Mouse (Mus musculus): ENCODE measurements at regions not wholly inside any gene's neighbourhood (a gene's known extent, or its start where the extent isn't known, plus 50 kb on each side); places are given as distances from the start of the nearest gene placed in this dataset.

- DNase-seq: no peak
- intact Hi-C loops (cut with DNase I): no loop called here
These were observed 50.2 kb upstream of the Bod1 start for GRCm38 (mm10) chr11:31721908-31722307.

- no peak for DNase-seq
- intact Hi-C loops (cut with DNase I): no loop called here
These were observed 52.8 kb upstream of the Bod1 start for GRCm38 (mm10) chr11:31724506-31724905.

GRCm38 (mm10) chr11:31725936-31726647, 54.4 kb upstream of the Bod1 start:
- intact Hi-C loops (cut with DNase I): no loop called here
- no peak for DNase-seq

- intact Hi-C loops (cut with DNase I): no loop called here
- no peak for DNase-seq
These were observed 55.6 kb upstream of the Bod1 start for GRCm38 (mm10) chr11:31727289-31727688.

- DNase-seq: no peak
- intact Hi-C loops (cut with DNase I): no loop called here
These were observed 58.0 kb upstream of the Bod1 start for GRCm38 (mm10) chr11:31729728-31730127.

GRCm38 (mm10) chr11:31730181-31730580, 58.5 kb upstream of the Bod1 start:
- intact Hi-C loops (cut with DNase I): no loop called here
- peak in 1 of 2 experiments; percentile 43 for DNase-seq

GRCm38 (mm10) chr11:31730680-31731079, 59.0 kb upstream of the Bod1 start:
- intact Hi-C loops (cut with DNase I): no loop called here
- no peak for DNase-seq

GRCm38 (mm10) chr11:31731459-31731858, 59.8 kb upstream of the Bod1 start:
- no peak for DNase-seq
- intact Hi-C loops (cut with DNase I): no loop called here

DNA sequence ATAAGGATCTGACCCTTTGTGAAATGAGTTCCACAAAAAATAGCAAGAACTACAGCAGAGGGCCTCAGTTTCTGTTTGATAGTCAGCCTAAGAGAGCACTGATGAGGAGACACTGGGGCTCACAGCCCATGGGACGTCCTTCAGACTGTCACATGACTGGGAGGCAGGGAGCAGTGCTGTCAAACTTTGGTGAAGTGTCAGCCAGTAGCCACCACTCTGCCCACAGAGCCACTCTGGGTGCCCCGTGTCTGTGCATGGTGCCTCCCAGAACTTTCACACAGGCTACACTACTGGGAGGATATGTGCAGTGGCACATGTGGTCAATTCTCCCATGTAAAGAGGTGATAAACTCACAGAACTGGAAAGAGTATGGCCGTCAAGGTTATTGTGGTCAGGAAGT, 60.7 kb upstream of the Bod1 start:
- intact Hi-C loops (cut with DNase I): no loop called here
- no peak for DNase-seq

- no peak for DNase-seq
- intact Hi-C loops (cut with DNase I): no loop called here
These were observed 61.3 kb upstream of the Bod1 start for GRCm38 (mm10) chr11:31732958-31733357.

GRCm38 (mm10) chr11:31734091-31734490, 62.4 kb upstream of the Bod1 start:
- intact Hi-C loops (cut with DNase I): no loop called here
- no peak for DNase-seq

- no peak for DNase-seq
- intact Hi-C loops (cut with DNase I): no loop called here
These were observed 63.6 kb upstream of the Bod1 start for GRCm38 (mm10) chr11:31735257-31735656.

DNA sequence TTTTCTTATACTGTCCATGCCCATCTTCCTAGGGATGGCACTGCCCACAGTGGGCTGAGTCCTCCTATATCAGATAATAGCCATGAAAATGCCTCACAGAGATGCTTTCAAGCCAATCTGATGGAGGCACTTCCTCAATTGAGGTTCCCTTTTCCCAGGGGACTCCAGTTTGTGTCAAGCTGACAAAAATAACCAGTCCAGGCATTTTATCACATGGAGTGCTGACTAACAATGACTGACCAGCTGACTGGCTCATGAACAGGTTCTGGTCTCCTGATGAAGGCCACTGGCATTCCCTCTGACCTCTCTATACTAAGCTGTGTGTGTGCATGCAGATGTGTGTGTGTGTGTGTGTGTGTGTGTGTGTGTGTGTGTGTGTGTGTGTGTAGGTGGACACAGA, 64.4 kb upstream of the Bod1 start:
- intact Hi-C loops (cut with DNase I): no loop called here
- DNase-seq: no peak

DNA sequence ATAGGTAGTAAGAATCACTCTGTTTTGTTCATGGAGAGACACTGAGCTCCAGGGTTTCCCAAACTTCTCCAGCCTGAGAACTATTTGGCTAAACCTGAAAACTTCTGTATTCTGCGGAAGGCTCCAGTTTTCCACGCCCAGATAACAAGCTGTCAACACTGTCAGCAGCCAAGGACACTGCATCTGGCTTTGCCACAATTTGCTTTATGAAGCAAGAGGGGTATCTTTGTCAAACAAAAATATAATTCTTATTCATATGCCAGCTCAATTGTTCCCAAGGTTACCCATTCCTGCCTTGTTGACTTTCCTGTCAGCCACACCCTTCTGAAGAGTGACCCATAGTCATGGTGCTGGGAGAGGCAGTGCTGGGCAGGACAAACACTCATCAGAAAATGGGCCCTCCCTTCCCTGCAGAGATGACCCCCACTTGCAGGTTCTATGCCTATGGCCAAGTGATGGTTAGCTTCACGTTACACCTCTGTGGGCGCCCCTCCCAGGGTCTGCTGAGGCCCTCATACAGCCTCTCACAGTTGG, 64.9 kb upstream of the Bod1 start:
- intact Hi-C loops (cut with DNase I): no loop called here
- no peak for DNase-seq

DNA sequence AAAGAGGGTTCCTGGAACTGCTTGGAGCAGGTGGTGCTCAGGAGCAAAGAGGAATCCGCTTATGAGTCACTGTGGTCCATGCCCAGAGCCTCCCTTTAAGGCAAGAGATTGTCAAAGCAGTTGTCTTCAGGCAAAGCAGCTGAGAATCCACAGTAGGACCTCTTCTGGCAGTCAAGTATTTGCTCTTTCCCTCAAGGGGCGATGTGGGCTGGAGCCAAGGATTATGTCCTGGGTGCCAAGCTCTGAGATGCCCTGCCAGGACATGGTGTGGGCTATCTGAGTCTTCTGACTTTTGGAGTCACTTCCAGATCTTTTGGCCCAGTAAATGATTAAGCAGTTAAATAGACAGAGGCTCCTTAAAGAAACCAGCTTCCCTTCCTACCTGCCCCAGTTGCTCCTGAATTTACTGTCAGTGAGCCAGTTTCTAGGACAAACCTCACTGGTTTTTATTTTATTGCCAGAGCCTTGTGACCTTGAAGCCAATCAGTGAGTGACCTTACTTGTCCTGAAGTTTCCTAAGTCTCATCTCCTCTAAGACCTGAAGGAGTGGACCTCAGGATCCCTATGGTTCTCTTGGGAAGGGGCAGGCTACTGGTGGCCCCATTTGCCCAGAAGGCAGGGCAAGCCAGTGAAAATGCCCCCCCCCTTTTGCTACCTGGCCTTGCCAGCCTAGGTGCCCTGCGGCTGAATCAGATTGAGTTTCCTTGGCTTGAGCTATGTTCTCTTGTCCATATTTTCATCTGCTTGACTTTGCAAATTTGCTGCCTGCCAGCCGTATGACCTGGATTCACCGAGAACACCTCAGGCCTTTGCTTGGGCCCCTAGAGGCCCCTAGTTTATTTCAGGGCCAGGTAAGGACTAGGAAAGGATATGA, 66.7 kb upstream of the Bod1 start:
- no peak for DNase-seq
- intact Hi-C loops (cut with DNase I): no loop called here

DNA sequence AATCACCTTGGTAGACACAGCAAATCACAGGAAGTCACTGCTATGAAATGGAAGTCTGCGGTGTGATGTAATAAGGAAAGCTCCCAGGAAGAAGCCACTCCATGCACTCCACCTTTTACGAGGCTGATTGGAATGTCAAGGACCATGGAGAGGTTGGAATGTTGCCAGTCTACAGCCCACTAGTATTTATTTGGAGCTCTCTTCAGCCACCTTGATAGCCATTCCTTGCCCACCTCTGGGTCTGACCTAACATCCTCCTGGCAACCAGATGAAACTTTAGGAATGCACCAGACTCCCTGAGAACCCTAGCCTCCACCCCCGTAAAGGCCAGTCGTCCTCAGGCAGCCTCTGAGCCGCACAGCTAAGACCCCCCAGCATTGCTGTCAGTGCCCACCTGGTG, 68.7 kb upstream of the Bod1 start:
- no peak for DNase-seq
- intact Hi-C loops (cut with DNase I): no loop called here

DNA sequence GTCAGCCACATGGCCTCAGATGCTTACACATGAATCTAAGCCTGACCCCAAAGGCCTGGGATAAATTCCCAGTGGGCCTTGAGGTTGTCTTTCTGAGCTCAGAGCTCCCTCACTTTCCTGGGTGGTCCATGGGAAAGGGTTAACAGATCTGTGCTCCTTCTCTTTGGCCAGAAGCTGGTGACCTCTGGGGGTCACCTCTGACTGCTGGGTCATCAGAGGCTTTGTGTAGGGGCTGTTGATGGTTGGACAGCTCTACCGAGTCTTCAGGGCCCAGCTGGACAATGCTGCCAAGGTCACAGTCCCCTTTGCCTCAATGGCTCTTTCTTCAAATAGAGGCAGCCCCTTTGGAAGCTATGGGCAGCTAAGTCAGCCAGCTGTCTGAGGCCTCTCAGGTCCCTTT, 70.5 kb upstream of the Bod1 start:
- DNase-seq: no peak
- intact Hi-C loops (cut with DNase I): no loop called here

DNA sequence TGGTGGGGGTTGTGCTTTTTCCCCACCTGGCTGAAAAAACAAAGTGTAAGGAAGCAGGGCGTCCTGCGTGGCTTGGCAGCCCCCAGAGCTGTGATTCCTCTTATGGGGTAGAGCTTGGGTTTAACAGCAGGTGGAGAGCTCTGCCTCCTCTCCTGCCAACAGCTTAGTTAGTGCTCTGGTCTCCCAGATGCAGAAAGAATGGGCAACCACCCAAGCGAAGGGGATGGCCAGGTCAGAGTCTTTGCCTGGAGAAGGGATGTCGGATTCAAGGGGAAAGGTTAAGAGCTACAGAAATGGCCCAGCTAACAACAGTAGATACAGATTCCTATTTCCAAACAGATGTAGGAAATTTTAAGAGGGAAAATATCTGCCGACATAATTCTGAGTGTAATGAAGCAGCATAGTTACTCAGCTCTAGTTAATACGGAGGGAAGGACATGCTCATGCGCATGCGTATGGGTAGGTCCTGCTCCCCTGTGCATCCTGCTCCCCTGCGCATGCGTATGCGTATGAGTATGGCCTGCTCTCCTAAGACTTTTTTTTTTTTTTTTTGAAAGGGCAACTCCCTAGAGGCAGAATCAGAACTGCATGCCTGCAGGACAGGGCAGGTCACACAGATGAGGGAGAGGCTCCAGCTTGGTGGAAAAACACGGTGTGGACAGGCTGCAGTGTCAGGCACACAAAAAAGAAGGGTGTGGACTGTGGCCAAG, 72.5 kb upstream of the Bod1 start:
- no peak for DNase-seq
- intact Hi-C loops (cut with DNase I): no loop called here

- DNase-seq: no peak
- intact Hi-C loops (cut with DNase I): no loop called here
These were observed 73.6 kb upstream of the Bod1 start for GRCm38 (mm10) chr11:31745028-31745865.

GRCm38 (mm10) chr11:31745866-31746248, 74.2 kb upstream of the Bod1 start:
- intact Hi-C loops (cut with DNase I): no loop called here
- no peak for DNase-seq

Data from heart, postnatal 14 days (tissue).